21 mouse cellular contexts compared by ENCODE assay signal in genomic region chr7:94963758-94964299, GRCm38 (mm10).
A peak's percentile ranks its signal among the peaks of the same experiment; 100 is the strongest.
DNase-seq lines count a peak whose midpoint lies in the region; ATAC-seq and TF ChIP-seq lines count a peak whose summit lies in the region.
"Had no signal": no experiment of that assay in that cellular context is flagged by ENCODE, and none has a peak within 500 bp of the region (broad histone marks: within the 10 kb centered on the region; RNA-seq: fewer than 3 reads in every experiment).

No protein-coding gene starts in this region.

- H3K27me3 ChIP-seq in forebrain, embryonic 16.5 days (replicated peaks; ENCODE audit: control insufficient read depth, insufficient read depth, low read length), result no peaks in the 10 kb centered on the region
- H3K27me3 ChIP-seq in forebrain, embryonic 10.5 days (ENCODE audit: poor library complexity, severe bottlenecking), result no peaks in the 10 kb centered on the region
- no peaks in the 10 kb centered on the region for H3K27me3 ChIP-seq in hindbrain, embryonic 15.5 days
- H3K27me3 ChIP-seq in hindbrain, embryonic 12.5 days, result no peaks in the 10 kb centered on the region
- no peaks in the 10 kb centered on the region for H3K27me3 ChIP-seq in hindbrain, embryonic 16.5 days (replicated peaks; ENCODE audit: control insufficient read depth, insufficient read depth, low read length)

- no peak for DNase-seq in forebrain, embryonic 10.5 days (ENCODE audit: extremely low spot score, low spot score)
- DNase-seq in brain, embryonic 14.5 days (ENCODE audit: low read depth), result peak; percentile 20
- no peak for DNase-seq in layer of hippocampus, postnatal 25 days (ENCODE audit: extremely low spot score in 1 of 2, low spot score in 1 of 2)
- DNase-seq: adrenal gland, adult 2 months; adrenal gland, postnatal 14 days; cerebellum, adult 18-20 months; cerebellum, adult 9-10 months; cerebellum, postnatal 14 days; gastrocnemius, adult 2 months; gastrocnemius, postnatal 14 days; heart, adult 11 months; kidney, adult 18-20 months; kidney, adult 9 months had no signal

- no peak overlapping the region for H3K4me3 ChIP-seq in forebrain, embryonic 16.5 days (replicated peaks; ENCODE audit: low read length)
- H3K4me3 ChIP-seq in forebrain, embryonic 10.5 days, result no peak overlapping the region
- H3K4me3 ChIP-seq in hindbrain, embryonic 15.5 days, result no peak overlapping the region
- no peak overlapping the region for H3K4me3 ChIP-seq in hindbrain, embryonic 12.5 days
- no peak overlapping the region for H3K4me3 ChIP-seq in hindbrain, embryonic 16.5 days (ENCODE audit: low read length)
- H3K4me3 ChIP-seq: gastrocnemius, adult 2 months had no signal

- no peaks in the 10 kb centered on the region for H3K9me3 ChIP-seq in forebrain, embryonic 16.5 days (ENCODE audit: control insufficient read depth, low read length)
- no peaks in the 10 kb centered on the region for H3K9me3 ChIP-seq in forebrain, embryonic 10.5 days
- H3K9me3 ChIP-seq in hindbrain, embryonic 15.5 days, result no peaks in the 10 kb centered on the region
- no peaks in the 10 kb centered on the region for H3K9me3 ChIP-seq in hindbrain, embryonic 12.5 days (replicated peaks)
- no peaks in the 10 kb centered on the region for H3K9me3 ChIP-seq in hindbrain, embryonic 16.5 days (ENCODE audit: control insufficient read depth, low read length)

- no peak overlapping the region for H3K4me2 ChIP-seq in forebrain, embryonic 16.5 days (ENCODE audit: low read length)
- no peak overlapping the region for H3K4me2 ChIP-seq in hindbrain, embryonic 15.5 days
- no peak overlapping the region for H3K4me2 ChIP-seq in hindbrain, embryonic 12.5 days (replicated peaks)
- H3K4me2 ChIP-seq in hindbrain, embryonic 16.5 days (ENCODE audit: low read length), result no peak overlapping the region
- H3K4me2 ChIP-seq: heart, embryonic 11.5 days had no signal

- ATAC-seq in forebrain, embryonic 16.5 days, result peak; percentile 62
- ATAC-seq in hindbrain, embryonic 15.5 days (ENCODE audit: low FRiP score, low read depth), result peak; percentile 66; the same call in 1 of the 2 replicates
- ATAC-seq in hindbrain, embryonic 12.5 days (ENCODE audit: low FRiP score), result no peak
- peak; percentile 81 for ATAC-seq in hindbrain, embryonic 16.5 days
- ATAC-seq: CD4-positive, CD25-positive, alpha-beta regulatory T cell, adult 4 months; inflammation-experienced regulatory T-cells, adult 6 months; intestine, embryonic 16.5 days had no signal

- no peak overlapping the region for H3K9ac ChIP-seq in forebrain, embryonic 16.5 days (replicated peaks; ENCODE audit: low read depth, low read length)
- H3K9ac ChIP-seq in hindbrain, embryonic 15.5 days, result no peak overlapping the region
- no peak overlapping the region for H3K9ac ChIP-seq in hindbrain, embryonic 12.5 days
- no peak overlapping the region for H3K9ac ChIP-seq in hindbrain, embryonic 16.5 days (ENCODE audit: low read depth, low read length)

- no peak overlapping the region for H3K27ac ChIP-seq in forebrain, embryonic 16.5 days (ENCODE audit: low read length)
- no peak overlapping the region for H3K27ac ChIP-seq in forebrain, embryonic 10.5 days
- H3K27ac ChIP-seq in hindbrain, embryonic 15.5 days (replicated peaks), result no peak overlapping the region
- H3K27ac ChIP-seq in hindbrain, embryonic 12.5 days, result no peak overlapping the region
- no peak overlapping the region for H3K27ac ChIP-seq in hindbrain, embryonic 16.5 days (ENCODE audit: low read depth, low read length)
- H3K27ac ChIP-seq: gastrocnemius, adult 2 months had no signal

- no peak for TF ChIP-seq POLR2A in brain, embryonic 14.5 days (IDR thresholded peaks at IDR 0.05; ENCODE audit: borderline replicate concordance, extremely low read depth, insufficient read depth, insufficient read length, poor library complexity, severe bottlenecking)

- no peaks in the 10 kb centered on the region for H3K36me3 ChIP-seq in forebrain, embryonic 16.5 days (ENCODE audit: control insufficient read depth, insufficient read depth)
- no peaks in the 10 kb centered on the region for H3K36me3 ChIP-seq in forebrain, embryonic 10.5 days (replicated peaks)
- H3K36me3 ChIP-seq in hindbrain, embryonic 15.5 days, result no peaks in the 10 kb centered on the region
- no peaks in the 10 kb centered on the region for H3K36me3 ChIP-seq in hindbrain, embryonic 12.5 days
- no peaks in the 10 kb centered on the region for H3K36me3 ChIP-seq in hindbrain, embryonic 16.5 days (ENCODE audit: control insufficient read depth, insufficient read depth, low read length)

- no peak for TF ChIP-seq CTCF in brain, embryonic 14.5 days (IDR thresholded peaks at IDR 0.05; ENCODE audit: borderline replicate concordance, extremely low read depth, insufficient read depth, insufficient read length)

- no peaks in the 10 kb centered on the region for H3K4me1 ChIP-seq in forebrain, embryonic 16.5 days (replicated peaks; ENCODE audit: control insufficient read depth, insufficient read depth, low read length)
- H3K4me1 ChIP-seq in forebrain, embryonic 10.5 days, result peaks cover 4% of the 10 kb centered on the region; the same call in 1 of the 2 replicates
- no peaks in the 10 kb centered on the region for H3K4me1 ChIP-seq in hindbrain, embryonic 15.5 days (replicated peaks)
- no peaks in the 10 kb centered on the region for H3K4me1 ChIP-seq in hindbrain, embryonic 12.5 days
- no peaks in the 10 kb centered on the region for H3K4me1 ChIP-seq in hindbrain, embryonic 16.5 days (ENCODE audit: control insufficient read depth, insufficient read depth, low read depth, low read length)

- WGBS in forebrain, embryonic 16.5 days, result 39% methylated on average over 2 of the region's 2 CpGs
- WGBS in forebrain, embryonic 10.5 days, result 65% methylated on average over 2 of the region's 2 CpGs
- WGBS in hindbrain, embryonic 15.5 days, result 31% methylated on average over 2 of the region's 2 CpGs
- 45% methylated on average over 2 of the region's 2 CpGs for WGBS in hindbrain, embryonic 12.5 days
- 30% methylated on average over 2 of the region's 2 CpGs for WGBS in hindbrain, embryonic 16.5 days
